ENCODE assay signal across 10 mouse cellular contexts in the genomic region with DNA sequence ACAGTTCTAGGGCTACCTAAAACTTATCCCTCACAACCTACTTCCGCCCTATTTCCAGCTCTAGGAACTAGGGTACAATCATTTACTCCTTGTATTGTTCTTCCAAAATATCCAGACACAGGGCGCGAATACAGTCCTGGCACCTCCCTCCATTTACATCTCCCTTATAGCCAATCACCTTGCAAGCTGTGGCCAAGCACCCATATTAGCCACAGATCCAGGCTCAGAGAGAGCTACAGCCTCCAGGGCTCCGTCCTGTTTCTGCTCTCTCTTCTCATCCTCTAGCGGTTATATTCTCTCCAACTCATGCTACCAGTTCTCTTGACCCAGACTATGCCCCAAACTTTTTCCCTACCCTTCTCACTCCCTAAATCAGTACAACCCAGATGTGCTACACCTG.
DNase-seq lines count a peak whose midpoint lies in the region; ATAC-seq and TF ChIP-seq lines count a peak whose summit lies in the region.
"Had no signal": no experiment of that assay in that cellular context is flagged by ENCODE, and none has a peak within 500 bp of the region (broad histone marks: within the 10 kb centered on the region; RNA-seq: fewer than 3 reads in every experiment).

No protein-coding gene starts in this region.

- DNase-seq in kidney, postnatal 36 days: no peak
- DNase-seq in embryonic facial prominence, embryonic 11.5 days (ENCODE audit: low spot score): no peak
- no peak for DNase-seq in layer of hippocampus, adult 9-10 months (ENCODE audit: low spot score)

- peaks cover 8% of the 10 kb centered on the region for H3K27me3 ChIP-seq in kidney, embryonic 14.5 days (ENCODE audit: control insufficient read depth, insufficient read depth, low read length)
- peaks cover 5% of the 10 kb centered on the region for H3K27me3 ChIP-seq in embryonic facial prominence, embryonic 11.5 days (ENCODE audit: control insufficient read depth, insufficient read depth, low read length)
- peaks cover 24% of the 10 kb centered on the region for H3K27me3 ChIP-seq in intestine, embryonic 16.5 days (replicated peaks; ENCODE audit: control insufficient read depth, insufficient read depth, low read length)
- peaks cover 21% of the 10 kb centered on the region for H3K27me3 ChIP-seq in myocyte (ENCODE audit: control insufficient read depth, insufficient read depth, insufficient read length)
- H3K27me3 ChIP-seq: CH12.LX had no signal

- no peaks in the 10 kb centered on the region for H3K36me3 ChIP-seq in kidney, embryonic 14.5 days (ENCODE audit: control insufficient read depth, insufficient read depth, low read length)
- no peaks in the 10 kb centered on the region for H3K36me3 ChIP-seq in embryonic facial prominence, embryonic 11.5 days (replicated peaks; ENCODE audit: control insufficient read depth, insufficient read depth, low read depth, low read length)
- no peaks in the 10 kb centered on the region for H3K36me3 ChIP-seq in intestine, embryonic 16.5 days (ENCODE audit: control insufficient read depth, insufficient read depth, low read length)
- no peaks in the 10 kb centered on the region for H3K36me3 ChIP-seq in myocyte (ENCODE audit: control insufficient read depth, insufficient read depth)

- ATAC-seq in kidney, embryonic 14.5 days (ENCODE audit: low FRiP score, low TSS enrichment): no peak
- ATAC-seq in embryonic facial prominence, embryonic 11.5 days (replicated peaks; ENCODE audit: insufficient number of reproducible peaks, low FRiP score, low TSS enrichment, low read depth): no peak
- ATAC-seq in intestine, embryonic 16.5 days: peak; percentile 10; the same call in 1 of the 2 replicates
- ATAC-seq in CD4-positive, CD25-positive, alpha-beta regulatory T cell, adult 4 months: no peak
- no peak for ATAC-seq in frontal cortex, adult (ENCODE audit: low TSS enrichment)

- no peak overlapping the region for H3K27ac ChIP-seq in kidney, embryonic 14.5 days (ENCODE audit: low read depth, low read length)
- no peak overlapping the region for H3K27ac ChIP-seq in embryonic facial prominence, embryonic 11.5 days (replicated peaks; ENCODE audit: low read depth, low read length)
- no peak overlapping the region for H3K27ac ChIP-seq in intestine, embryonic 16.5 days (ENCODE audit: low read length)
- H3K27ac ChIP-seq: macrophage had no signal

- peaks cover 6% of the 10 kb centered on the region; the same call in 1 of the 2 replicates for H3K4me1 ChIP-seq in kidney, embryonic 14.5 days (ENCODE audit: control insufficient read depth, insufficient read depth, low read length)
- no peaks in the 10 kb centered on the region; the same call in 1 of the 2 replicates for H3K4me1 ChIP-seq in embryonic facial prominence, embryonic 11.5 days (ENCODE audit: control insufficient read depth, insufficient read depth, low read length)
- H3K4me1 ChIP-seq in intestine, embryonic 16.5 days (ENCODE audit: control insufficient read depth, insufficient read depth, low read length): peaks cover 6% of the 10 kb centered on the region; the same call in 1 of the 2 replicates

- H3K4me3 ChIP-seq in kidney, embryonic 14.5 days (ENCODE audit: low read length): no peak overlapping the region; the same call in 1 of the 2 replicates
- peak overlapping the region; percentile 47 for H3K4me3 ChIP-seq in embryonic facial prominence, embryonic 11.5 days (ENCODE audit: low read depth, low read length)
- H3K4me3 ChIP-seq in intestine, embryonic 16.5 days (ENCODE audit: low read length): peak overlapping the region; percentile 52; the same call in 1 of the 2 replicates
- no peak overlapping the region for H3K4me3 ChIP-seq in myocyte

- TF ChIP-seq POLR2A in myocyte (IDR thresholded peaks at IDR 0.05; ENCODE audit: insufficient read length, low read depth): no peak

- no peaks in the 10 kb centered on the region for H3K79me2 ChIP-seq in myocyte (ENCODE audit: control insufficient read depth, insufficient read depth)

- H3ac ChIP-seq in myocyte (ENCODE audit: control insufficient read depth, insufficient read length): no peak overlapping the region

- WGBS in kidney, embryonic 14.5 days: 35% methylated on average over 5 of the region's 5 CpGs
- 39% methylated on average over 5 of the region's 5 CpGs for WGBS in embryonic facial prominence, embryonic 11.5 days
- WGBS in intestine, embryonic 16.5 days: 36% methylated on average over 5 of the region's 5 CpGs

- 0 out of 2 replicates have a peak overlapping the region, but pooled peaks have one; percentile 37 for H3K9ac ChIP-seq in kidney, embryonic 14.5 days (ENCODE audit: low read depth, low read length)
- no peak overlapping the region; the same call in 1 of the 2 replicates for H3K9ac ChIP-seq in embryonic facial prominence, embryonic 11.5 days (replicated peaks; ENCODE audit: low read length)
- H3K9ac ChIP-seq in intestine, embryonic 16.5 days (ENCODE audit: low read depth, low read length): no peak overlapping the region; the same call in 1 of the 2 replicates

- H3K9me3 ChIP-seq in kidney, embryonic 14.5 days (ENCODE audit: control insufficient read depth, low read length): no peaks in the 10 kb centered on the region
- no peaks in the 10 kb centered on the region for H3K9me3 ChIP-seq in embryonic facial prominence, embryonic 11.5 days (replicated peaks; ENCODE audit: control insufficient read depth, low read length)
- H3K9me3 ChIP-seq in intestine, embryonic 16.5 days (ENCODE audit: control insufficient read depth, low read length): no peaks in the 10 kb centered on the region

- peak overlapping the region; percentile 88 for H3K4me2 ChIP-seq in kidney, embryonic 14.5 days (replicated peaks; ENCODE audit: low read depth, low read length)
- peak overlapping the region; percentile 83; the same call in 1 of the 2 replicates for H3K4me2 ChIP-seq in embryonic facial prominence, embryonic 11.5 days (ENCODE audit: low read depth, low read length)
- H3K4me2 ChIP-seq in intestine, embryonic 16.5 days (ENCODE audit: low read depth, low read length): peak overlapping the region; percentile 93
- peak overlapping the region; percentile 61 for H3K4me2 ChIP-seq in myocyte (ENCODE audit: low read depth)

TF ChIP-seq in myocyte, 11 proteins besides CTCF, POLR2A, EP300 and RAD21:
- no peak for TF ChIP-seq SRF (IDR thresholded peaks at IDR 0.05; ENCODE audit: control insufficient read depth, insufficient read length, low read depth)
- no peak for TF ChIP-seq E2F4 (IDR thresholded peaks at IDR 0.05; ENCODE audit: insufficient read depth)
- no peak for TF ChIP-seq REST (IDR thresholded peaks at IDR 0.05; ENCODE audit: insufficient read depth, insufficient read length)
- no peak for TF ChIP-seq TCF12 (IDR thresholded peaks at IDR 0.05; ENCODE audit: insufficient read depth, poor library complexity, severe bottlenecking)
- TF ChIP-seq TCF3 (IDR thresholded peaks at IDR 0.05; ENCODE audit: insufficient read length, low read depth): no peak
- TF ChIP-seq MAX (IDR thresholded peaks at IDR 0.05; ENCODE audit: low read depth): no peak
- TF ChIP-seq POLR2AphosphoS2 (IDR thresholded peaks at IDR 0.05; ENCODE audit: insufficient read length, low read depth): no peak
- no peak for TF ChIP-seq MYOD1 (IDR thresholded peaks at IDR 0.05; ENCODE audit: control insufficient read depth in 1 of 3, insufficient read length in 2 of 3, low read depth in 2 of 3)
- no peak for TF ChIP-seq USF1 (IDR thresholded peaks at IDR 0.05; ENCODE audit: low read depth)
- TF ChIP-seq MYOG (IDR thresholded peaks at IDR 0.05; ENCODE audit: control insufficient read depth in 1 of 3, insufficient read depth in 1 of 3, insufficient read length in 2 of 3, low read depth in 2 of 3): no peak
- TF ChIP-seq CEBPB (IDR thresholded peaks at IDR 0.05; ENCODE audit: insufficient read depth, poor library complexity, severe bottlenecking): no peak

Comparison
In these comparisons a context has a peak if more than half of its experiments do, and no peak if none do; other contexts are left out.
1. H3K4me3 ChIP-seq: peak in embryonic facial prominence, embryonic 11.5 days (single experiment) and intestine, embryonic 16.5 days (single experiment); none in kidney, embryonic 14.5 days (single experiment) and myocyte (single experiment).
2. Peak in every context shown above with its lines, with median percentiles within 50 percentile points of each other: H3K4me2 ChIP-seq.